In the genomic region with DNA sequence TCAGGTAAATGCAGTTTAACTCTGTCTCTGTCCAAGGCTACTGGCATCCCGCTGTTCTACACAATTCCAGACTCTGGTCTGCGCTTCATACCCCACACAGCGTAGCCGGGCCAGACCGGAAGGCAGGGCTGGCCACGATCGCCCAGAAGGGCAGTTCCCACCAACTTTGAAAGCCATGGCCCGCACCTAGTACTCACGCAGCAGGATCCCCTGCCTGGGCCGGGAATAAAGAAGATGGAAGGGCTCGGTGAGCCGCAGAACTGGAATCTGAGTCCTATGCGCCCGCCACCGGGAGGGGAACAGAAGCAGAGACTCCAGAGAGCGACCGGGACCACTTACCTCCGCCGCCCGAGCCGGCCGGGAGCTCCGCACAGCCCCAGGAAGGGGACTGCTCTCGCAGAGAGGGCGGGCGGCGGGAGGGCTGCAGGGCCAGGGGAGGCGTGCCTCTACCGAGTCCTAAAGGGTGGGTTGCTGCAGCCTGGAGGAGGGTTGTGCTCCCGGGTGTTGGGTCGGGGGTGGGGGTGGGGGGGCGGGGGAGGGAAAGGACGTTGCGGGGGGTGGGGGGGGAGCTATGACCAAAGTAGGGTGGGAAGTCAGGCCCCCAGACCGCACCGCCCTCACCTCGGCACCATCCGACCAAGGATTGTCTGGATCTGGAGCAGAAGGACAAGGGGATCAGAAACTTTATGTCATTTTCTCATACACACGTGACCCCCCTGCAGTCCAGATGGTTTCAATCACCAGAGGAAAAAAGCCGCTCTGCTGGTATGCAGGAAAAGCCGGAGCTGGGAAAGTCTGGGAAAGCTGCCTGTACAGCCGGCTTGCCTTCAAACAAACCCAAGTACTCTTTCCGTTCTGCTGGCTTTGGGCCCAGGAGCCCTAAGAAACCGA, we compare ENCODE assay signal across 9 mouse cellular contexts. TPM values are rescaled to one million over a fixed set of nuclear protein-coding genes. Genes with fewer than 3 reads are reported as not detected.
DNase-seq lines count a peak whose midpoint lies in the region; ATAC-seq and TF ChIP-seq lines count a peak whose summit lies in the region.
"Had no signal": no experiment of that assay in that cellular context is flagged by ENCODE, and none has a peak within 500 bp of the region (broad histone marks: within the 10 kb centered on the region; RNA-seq: fewer than 3 reads in every experiment).

No protein-coding gene starts in this region.

- H3K4me3 ChIP-seq in forebrain, embryonic 12.5 days (replicated peaks) = peak overlapping the region; percentile 55
- peak overlapping the region; percentile 89 for H3K4me3 ChIP-seq in heart, embryonic 15.5 days
- peak overlapping the region; percentile 69 for H3K4me3 ChIP-seq in liver, adult 2 months (ENCODE audit: insufficient read depth, low read depth, low read length)
- H3K4me3 ChIP-seq in myocyte = peak overlapping the region; percentile 69

- DNase-seq in B cell, adult 2 months = peak; percentile 14 to 16
- peak; percentile 64 for DNase-seq in brain, embryonic 18.5 days (ENCODE audit: low read depth, low spot score)
- DNase-seq in kidney, postnatal 14 days = peak; percentile 90
- DNase-seq in liver, adult 2 months (ENCODE audit: extremely low read depth, low read depth, low spot score) = peak; percentile 59
- peak; percentile 62 for DNase-seq in telencephalon, adult 2 months (ENCODE audit: low read depth, low spot score)

- WGBS in forebrain, embryonic 12.5 days = under 1% methylated on average over 41 of the region's 44 CpGs
- WGBS in heart, embryonic 15.5 days = under 1% methylated on average over 39 of the region's 44 CpGs
- WGBS in liver, adult 2 months = 3% methylated on average over 39 of the region's 44 CpGs

- peak overlapping the region; percentile 31 for H3ac ChIP-seq in myocyte (ENCODE audit: control insufficient read depth, insufficient read length)

- no peaks in the 10 kb centered on the region for H3K79me2 ChIP-seq in liver, adult 2 months (ENCODE audit: control insufficient read depth, insufficient read depth, low read length)
- H3K79me2 ChIP-seq in myocyte (ENCODE audit: control insufficient read depth, insufficient read depth) = peaks cover 48% of the 10 kb centered on the region

- ATAC-seq in forebrain, embryonic 12.5 days (ENCODE audit: low FRiP score) = peak; percentile 95
- ATAC-seq in heart, embryonic 15.5 days (replicated peaks; ENCODE audit: insufficient number of reproducible peaks, insufficient read depth, low FRiP score, low read depth) = peak; percentile 95

- no peaks in the 10 kb centered on the region for H3K36me3 ChIP-seq in forebrain, embryonic 12.5 days (replicated peaks)
- H3K36me3 ChIP-seq in heart, embryonic 15.5 days = no peaks in the 10 kb centered on the region
- H3K36me3 ChIP-seq in liver, adult 2 months (ENCODE audit: control insufficient read depth, insufficient read depth, low read length) = no peaks in the 10 kb centered on the region
- H3K36me3 ChIP-seq in myocyte (ENCODE audit: control insufficient read depth, insufficient read depth) = no peaks in the 10 kb centered on the region

- H3K4me1 ChIP-seq in forebrain, embryonic 12.5 days = peaks cover 14% of the 10 kb centered on the region
- H3K4me1 ChIP-seq in heart, embryonic 15.5 days (replicated peaks) = peaks cover 30% of the 10 kb centered on the region
- H3K4me1 ChIP-seq in liver, adult 2 months (ENCODE audit: control insufficient read depth, insufficient read depth, low read length) = no peaks in the 10 kb centered on the region

- H3K4me2 ChIP-seq in forebrain, embryonic 12.5 days = peak overlapping the region; percentile 83
- H3K4me2 ChIP-seq in heart, embryonic 15.5 days = peak overlapping the region; percentile 84
- H3K4me2 ChIP-seq in myocyte (ENCODE audit: low read depth) = peak overlapping the region; percentile 82

- TF ChIP-seq POLR2A in liver, adult 2 months (IDR thresholded peaks at IDR 0.05; ENCODE audit: extremely low read depth, insufficient read depth, low read length) = no peak
- peak; percentile 70 for TF ChIP-seq POLR2A in myocyte (IDR thresholded peaks at IDR 0.05; ENCODE audit: insufficient read length, low read depth)

- peak overlapping the region; percentile 79 for H3K27ac ChIP-seq in forebrain, embryonic 12.5 days
- peak overlapping the region; percentile 98 for H3K27ac ChIP-seq in heart, embryonic 15.5 days
- peak overlapping the region; percentile 47; the same call in 1 of the 2 replicates for H3K27ac ChIP-seq in liver, adult 2 months (replicated peaks; ENCODE audit: insufficient read depth, low read depth, low read length)

- H3K9me3 ChIP-seq in forebrain, embryonic 12.5 days = no peaks in the 10 kb centered on the region
- H3K9me3 ChIP-seq in heart, embryonic 15.5 days (replicated peaks) = no peaks in the 10 kb centered on the region

- no peak for TF ChIP-seq CTCF in liver, adult 2 months (IDR thresholded peaks at IDR 0.05; ENCODE audit: low read depth, low read length)

- H3K27me3 ChIP-seq in forebrain, embryonic 12.5 days = no peaks in the 10 kb centered on the region; the same call in 1 of the 2 replicates
- H3K27me3 ChIP-seq in heart, embryonic 15.5 days = no peaks in the 10 kb centered on the region
- no peaks in the 10 kb centered on the region for H3K27me3 ChIP-seq in liver, adult 2 months (ENCODE audit: control insufficient read depth, insufficient read depth, low read length)
- H3K27me3 ChIP-seq in myocyte (ENCODE audit: control insufficient read depth, insufficient read depth, insufficient read length) = no peaks in the 10 kb centered on the region

- H3K9ac ChIP-seq in forebrain, embryonic 12.5 days = peak overlapping the region; percentile 70
- H3K9ac ChIP-seq in heart, embryonic 15.5 days = peak overlapping the region; percentile 95
- peak overlapping the region; percentile 76 for H3K9ac ChIP-seq in liver, adult 2 months (ENCODE audit: low read depth, low read length)

TF ChIP-seq in myocyte, 11 proteins besides CTCF, POLR2A, EP300 and RAD21:
- TF ChIP-seq E2F4 (IDR thresholded peaks at IDR 0.05; ENCODE audit: insufficient read depth) (no peak), MAX (IDR thresholded peaks at IDR 0.05; ENCODE audit: low read depth) (no peak), MYOD1 (IDR thresholded peaks at IDR 0.05; ENCODE audit: control insufficient read depth in 1 of 3, insufficient read length in 2 of 3, low read depth in 2 of 3) (no peak), REST (IDR thresholded peaks at IDR 0.05; ENCODE audit: insufficient read depth, insufficient read length) (no peak), SRF (IDR thresholded peaks at IDR 0.05; ENCODE audit: control insufficient read depth, insufficient read length, low read depth) (no peak), USF1 (IDR thresholded peaks at IDR 0.05; ENCODE audit: low read depth) (peak; percentile 92), POLR2AphosphoS2 (IDR thresholded peaks at IDR 0.05; ENCODE audit: insufficient read length, low read depth) (peak; percentile 53), MYOG (IDR thresholded peaks at IDR 0.05; ENCODE audit: control insufficient read depth in 1 of 3, insufficient read depth in 1 of 3, insufficient read length in 2 of 3, low read depth in 2 of 3) (no peak), TCF3 (IDR thresholded peaks at IDR 0.05; ENCODE audit: insufficient read length, low read depth) (no peak), TCF12 (IDR thresholded peaks at IDR 0.05; ENCODE audit: insufficient read depth, poor library complexity, severe bottlenecking) (peak; percentile 19), CEBPB (IDR thresholded peaks at IDR 0.05; ENCODE audit: insufficient read depth, poor library complexity, severe bottlenecking) (no peak)

RNA-seq across cellular contexts. Expression of a gene that starts 31.6 kb away (rescaled TPM):
- 24.6 and 26.0 TPM in 2 replicates for polyA plus RNA-seq in forebrain, embryonic 12.5 days (2016; fragmentation: Nextera tagmentation; extraction: Ambion mirVana)
- 30.4 and 35.5 TPM in 2 replicates for polyA plus RNA-seq in heart, embryonic 15.5 days (2015; fragmentation: Nextera tagmentation; extraction: Ambion mirVana)
- total RNA-seq in liver, adult 2 months (2014; rRNA removed) = 8.3 and 22.6 TPM in 2 replicates
- polyA plus RNA-seq in liver, adult 2 months (2012; rRNA removed) = 36.4 and 44.1 TPM in 2 replicates
- polyA plus RNA-seq in myocyte (2012; fragmentation: generic; extraction: Trizol) = 34.1 TPM

RNA-seq across cellular contexts. Expression of a gene that starts 31.7 kb away (rescaled TPM):
- polyA plus RNA-seq in forebrain, embryonic 12.5 days (2016; fragmentation: Nextera tagmentation; extraction: Ambion mirVana) = 15.6 and 17.4 TPM in 2 replicates
- 31.6 and 33.2 TPM in 2 replicates for polyA plus RNA-seq in heart, embryonic 15.5 days (2015; fragmentation: Nextera tagmentation; extraction: Ambion mirVana)
- 17.2 and 20.2 TPM in 2 replicates for total RNA-seq in liver, adult 2 months (2014; rRNA removed)
- polyA plus RNA-seq in liver, adult 2 months (2012; rRNA removed) = 14.0 and 15.9 TPM in 2 replicates
- polyA plus RNA-seq in myocyte (2012; fragmentation: generic; extraction: Trizol) = 17.8 TPM

RNA-seq across cellular contexts. Expression of a gene that starts 51.8 kb away (rescaled TPM):
- polyA plus RNA-seq in forebrain, embryonic 12.5 days (2016; fragmentation: Nextera tagmentation; extraction: Ambion mirVana) = not detected in 2 replicates
- 0.24 TPM in 2 replicates for polyA plus RNA-seq in heart, embryonic 15.5 days (2015; fragmentation: Nextera tagmentation; extraction: Ambion mirVana)
- not detected in 2 replicates for total RNA-seq in liver, adult 2 months (2014; rRNA removed)
- polyA plus RNA-seq in liver, adult 2 months (2012; rRNA removed) = not detected in 2 replicates
- 33.3 TPM for polyA plus RNA-seq in myocyte (2012; fragmentation: generic; extraction: Trizol)
- total RNA-seq: MEL had no signal

RNA-seq across cellular contexts. Expression of a gene that starts 59.7 kb away (rescaled TPM):
- not detected in 2 replicates for polyA plus RNA-seq in forebrain, embryonic 12.5 days (2016; fragmentation: Nextera tagmentation; extraction: Ambion mirVana)
- 0.36 TPM in 1 of 2 replicates, not detected in the other for polyA plus RNA-seq in heart, embryonic 15.5 days (2015; fragmentation: Nextera tagmentation; extraction: Ambion mirVana)
- not detected in 2 replicates for total RNA-seq in liver, adult 2 months (2014; rRNA removed)
- 0.18 TPM in 1 of 2 replicates, not detected in the other for polyA plus RNA-seq in liver, adult 2 months (2012; rRNA removed)
- polyA plus RNA-seq in myocyte (2012; fragmentation: generic; extraction: Trizol) = 0.24 TPM
- total RNA-seq: MEL had no signal

Comparison
In these comparisons a context has a peak if more than half of its experiments do, and no peak if none do; other contexts are left out.
1. Peak in every context shown above with its lines: DNase-seq, ATAC-seq, H3K4me3 ChIP-seq and H3K27ac ChIP-seq.
2. DNase-seq: peak in every context shown above with its lines; median percentile 90 in kidney, postnatal 14 days; 64 in brain, embryonic 18.5 days; 62 in telencephalon, adult 2 months; 59 in liver, adult 2 months; 15 in B cell, adult 2 months.
3. H3K27ac ChIP-seq: peak in every context shown above with its lines; median percentile 98 in heart, embryonic 15.5 days; 79 in forebrain, embryonic 12.5 days; 47 in liver, adult 2 months.
4. RNA of a gene that starts 51.8 kb away (polyA plus RNA-seq): 33.3 TPM in myocyte (single experiment); 0.24 TPM in heart, embryonic 15.5 days, not detected in forebrain, embryonic 12.5 days and not detected in liver, adult 2 months; every median in the first group is over 10 times any median in the second.